Mouse (Mus musculus): ENCODE measurements around the gene Zcchc13. TPM values are rescaled to one million over a fixed set of nuclear protein-coding genes. Genes with fewer than 3 reads are reported as not detected.
"Not testable (repeated sequence)": the region's sequence is repeated elsewhere in the genome, so short reads cannot be mapped to it uniquely, and the experiment has no call there.

The Zcchc13 gene
- polyA plus RNA-seq, 2 experiments from 2014 or later, result not detected

- ATAC-seq, result no peak
Observed at GRCm38 (mm10) chrX:103652048-103652447, 21.7 kb downstream of the Zcchc13 start.

- no peak for ATAC-seq
Observed at GRCm38 (mm10) chrX:103653021-103653420, 22.6 kb downstream of the Zcchc13 start.

- ATAC-seq, result no peak
Observed at GRCm38 (mm10) chrX:103658985-103659384, 28.6 kb downstream of the Zcchc13 start.

GRCm38 (mm10) chrX:103664445-103664844 lies 34.1 kb downstream of the Zcchc13 start:
- ATAC-seq, result not testable (repeated sequence)

GRCm38 (mm10) chrX:103670245-103670644 lies 39.9 kb downstream of the Zcchc13 start:
- ATAC-seq, result no peak

DNA sequence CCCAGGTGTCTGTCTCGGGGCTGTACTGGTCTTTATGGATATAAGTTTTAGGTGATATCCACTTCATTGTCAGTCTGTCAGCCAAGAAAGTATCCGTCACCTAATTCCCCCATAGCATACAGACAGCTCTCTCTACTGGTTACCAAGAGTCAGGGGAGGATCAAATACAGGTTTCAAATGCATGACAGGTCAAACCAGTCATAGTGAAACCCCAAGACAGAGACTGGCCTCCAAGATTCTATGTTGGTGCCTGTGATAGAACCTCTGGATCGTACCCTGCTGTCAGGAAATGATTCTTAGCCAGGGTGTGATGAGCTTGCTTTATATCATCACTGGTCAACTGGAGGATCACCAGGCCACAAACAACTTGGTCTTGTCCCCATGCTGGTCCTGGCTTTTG lies 43.4 kb downstream of the Zcchc13 start:
- ATAC-seq, result no peak

DNA sequence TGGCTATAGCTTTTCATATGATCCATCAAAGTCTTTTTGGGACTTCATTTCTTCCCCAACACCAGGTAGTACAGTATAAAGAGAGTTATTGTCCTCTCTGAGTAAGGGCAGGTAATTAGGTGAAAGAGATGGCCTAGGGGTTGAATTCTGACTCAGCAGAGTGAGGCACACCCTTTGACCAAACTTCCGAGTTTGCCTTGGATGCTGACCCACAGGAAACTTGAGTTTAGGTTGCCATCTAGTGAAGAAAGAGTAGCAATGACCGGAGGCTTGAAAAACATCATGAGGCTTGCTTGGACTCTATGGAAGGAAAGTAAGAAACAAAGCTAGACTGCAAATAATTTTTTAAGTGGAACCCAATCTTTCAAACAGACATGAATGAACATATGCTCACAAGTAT lies 44.3 kb downstream of the Zcchc13 start:
- ATAC-seq, result no peak

Other genes starting within 250 kb of the Zcchc13 start
- under 1 TPM; 0.67 to 0.87 TPM for gene Tsx, start 216.1 kb upstream of the Zcchc13 start, polyA plus RNA-seq (2017; shearing (Covaris generic))
- gene Gm26992, start 208.6 kb upstream of the Zcchc13 start, polyA plus RNA-seq (2017; shearing (Covaris generic)), result not detected
- not detected for gene Slc16a2, start 191.4 kb downstream of the Zcchc13 start, polyA plus RNA-seq (2017; shearing (Covaris generic))

Data from CD4-positive, CD25-positive, alpha-beta regulatory T cell, adult 4 months (primary cell).